Mouse (Mus musculus): ENCODE measurements around the gene Med13l. TPM values are rescaled to one million over a fixed set of nuclear protein-coding genes. Genes with fewer than 3 reads are reported as not detected.

Med13l gene
- polyA plus RNA-seq, 1 experiment from 2014 or later = 5.9 TPM

DNA sequence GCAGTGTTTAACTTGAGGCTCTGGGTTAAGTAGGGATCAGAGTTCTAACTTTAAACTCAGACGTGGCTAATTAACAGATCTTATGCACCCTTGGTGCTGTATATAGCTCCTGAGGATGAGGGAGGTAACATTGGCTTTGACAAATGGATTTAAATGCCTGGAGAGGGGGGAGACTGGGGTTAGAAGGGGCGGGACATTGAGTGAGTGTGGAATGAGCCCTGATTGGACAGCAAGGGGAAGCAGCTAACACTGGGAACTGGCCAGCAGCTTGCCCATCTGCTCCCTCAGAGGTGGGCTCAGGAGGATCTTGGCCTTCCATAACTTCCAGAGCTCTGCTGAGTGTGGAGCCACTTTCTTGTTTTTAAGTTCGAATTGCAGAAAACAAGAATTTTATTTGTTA lies 171.7 kb downstream of the Med13l start:
- ATAC-seq = no peak
- H3K36me3 ChIP-seq (replicated peaks; ENCODE audit: insufficient read depth, low read length) = peaks cover 88% of the 10 kb centered on the region
- 83% methylated on average over 3 of the region's 3 CpGs for WGBS (ENCODE audit: insufficient replicate concordance)

GRCm38 (mm10) chr5:118732651-118733050 lies 172.2 kb downstream of the Med13l start:
- H3K9ac ChIP-seq (replicated peaks) = no peak overlapping the region
- no peak for TF ChIP-seq CTCF (IDR thresholded peaks at IDR 0.05; ENCODE audit: low read depth)
- TF ChIP-seq EP300 (IDR thresholded peaks at IDR 0.05; ENCODE audit: low read depth) = no peak
- 90% methylated on average over 8 of the region's 8 CpGs for WGBS (ENCODE audit: insufficient replicate concordance)
- no peaks in the 10 kb centered on the region for H3K27me3 ChIP-seq (ENCODE audit: insufficient read depth, low read length)
- no peaks in the 10 kb centered on the region for H3K4me1 ChIP-seq (ENCODE audit: insufficient read depth)
- no peak overlapping the region for H3K27ac ChIP-seq (ENCODE audit: low read depth)
- no peak overlapping the region for H3K4me2 ChIP-seq (ENCODE audit: low read depth, low read length)
- no peak for DNase-seq
- no peaks in the 10 kb centered on the region for H3K9me3 ChIP-seq (ENCODE audit: low read length)
- no peak overlapping the region for H3K4me3 ChIP-seq (ENCODE audit: low read depth, low read length)
- no peak for ATAC-seq
- peaks cover 84% of the 10 kb centered on the region for H3K36me3 ChIP-seq (replicated peaks; ENCODE audit: insufficient read depth, low read length)

More for the DNA sequence above, 171.7 kb downstream of the Med13l start:
- H3K27ac ChIP-seq (ENCODE audit: low read depth) = no peak overlapping the region
- no peaks in the 10 kb centered on the region for H3K9me3 ChIP-seq (ENCODE audit: low read length)
- H3K4me1 ChIP-seq (ENCODE audit: insufficient read depth) = no peaks in the 10 kb centered on the region
- no peak for DNase-seq
- H3K4me2 ChIP-seq (ENCODE audit: low read depth, low read length) = no peak overlapping the region
- H3K27me3 ChIP-seq (ENCODE audit: insufficient read depth, low read length) = no peaks in the 10 kb centered on the region
- H3K4me3 ChIP-seq (ENCODE audit: low read depth, low read length) = no peak overlapping the region
- no peak overlapping the region for H3K9ac ChIP-seq (replicated peaks)
- TF ChIP-seq CTCF (IDR thresholded peaks at IDR 0.05; ENCODE audit: low read depth) (no peak), EP300 (IDR thresholded peaks at IDR 0.05; ENCODE audit: low read depth) (no peak)

DNA sequence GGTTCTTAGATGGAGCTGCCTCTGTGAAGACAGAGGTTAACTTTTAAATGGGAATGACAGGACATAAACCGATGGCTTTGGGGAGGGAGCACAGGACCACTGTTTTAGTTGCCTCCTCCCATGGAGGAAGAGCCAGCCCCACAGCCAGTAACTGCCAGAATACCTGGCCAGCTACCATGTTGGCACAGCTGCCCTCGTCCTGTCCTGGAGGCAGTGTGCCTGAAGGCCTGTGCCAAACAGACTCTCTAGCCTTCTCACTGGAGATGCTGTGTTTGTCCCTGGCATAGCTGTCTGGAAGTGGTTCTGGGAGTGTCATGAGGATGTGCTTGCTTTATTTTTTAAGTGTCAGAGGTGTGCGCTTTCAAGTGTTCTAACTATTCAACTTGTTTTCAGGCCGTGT lies 173.1 kb downstream of the Med13l start:
- no peaks in the 10 kb centered on the region for H3K4me1 ChIP-seq (ENCODE audit: insufficient read depth)
- 98% methylated on average over 4 of the region's 4 CpGs for WGBS (ENCODE audit: insufficient replicate concordance)

DNA sequence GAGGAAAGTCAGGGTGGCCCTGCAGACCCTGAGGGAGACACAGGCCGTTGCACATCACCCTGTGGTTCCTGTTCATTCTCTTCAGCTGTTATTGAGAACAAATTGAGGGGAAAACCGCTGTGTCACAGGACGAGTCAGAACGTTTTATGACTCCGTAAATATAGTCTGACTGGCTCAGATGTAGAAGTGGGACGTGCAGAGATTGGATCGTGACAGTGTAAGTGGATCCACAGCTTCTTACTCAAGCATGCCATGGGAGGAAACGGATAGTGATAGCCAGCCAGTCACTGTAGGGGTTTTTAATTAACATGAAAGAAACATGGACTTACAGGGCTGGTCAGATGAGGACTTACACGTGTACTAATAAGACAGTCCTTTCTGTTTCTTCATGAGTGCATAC lies 174.0 kb downstream of the Med13l start:
- H3K9ac ChIP-seq (replicated peaks) = no peak overlapping the region
- no peak overlapping the region for H3K4me3 ChIP-seq (ENCODE audit: low read depth, low read length)
- DNase-seq = no peak
- no peak overlapping the region for H3K27ac ChIP-seq (ENCODE audit: low read depth)
- H3K4me1 ChIP-seq (ENCODE audit: insufficient read depth) = no peaks in the 10 kb centered on the region
- no peak overlapping the region for H3K4me2 ChIP-seq (ENCODE audit: low read depth, low read length)
- no peaks in the 10 kb centered on the region for H3K9me3 ChIP-seq (ENCODE audit: low read length)
- no peak for ATAC-seq
- TF ChIP-seq CTCF (IDR thresholded peaks at IDR 0.05; ENCODE audit: low read depth) (no peak), EP300 (IDR thresholded peaks at IDR 0.05; ENCODE audit: low read depth) (no peak)
- H3K36me3 ChIP-seq (replicated peaks; ENCODE audit: insufficient read depth, low read length) = peaks cover 84% of the 10 kb centered on the region
- no peaks in the 10 kb centered on the region for H3K27me3 ChIP-seq (ENCODE audit: insufficient read depth, low read length)
- WGBS (ENCODE audit: insufficient replicate concordance) = 82% methylated on average over 9 of the region's 9 CpGs

More for the DNA sequence above, 173.1 kb downstream of the Med13l start:
- DNase-seq (no peak), ATAC-seq (no peak)
- H3K36me3 ChIP-seq (replicated peaks; ENCODE audit: insufficient read depth, low read length) = peaks cover 84% of the 10 kb centered on the region
- H3K27ac ChIP-seq (ENCODE audit: low read depth) = no peak overlapping the region
- no peak overlapping the region for H3K4me3 ChIP-seq (ENCODE audit: low read depth, low read length)
- TF ChIP-seq EP300 (IDR thresholded peaks at IDR 0.05; ENCODE audit: low read depth) = no peak
- no peaks in the 10 kb centered on the region for H3K9me3 ChIP-seq (ENCODE audit: low read length)
- H3K4me2 ChIP-seq (ENCODE audit: low read depth, low read length) = no peak overlapping the region
- H3K9ac ChIP-seq (replicated peaks) = no peak overlapping the region
- H3K27me3 ChIP-seq (ENCODE audit: insufficient read depth, low read length) = no peaks in the 10 kb centered on the region

DNA sequence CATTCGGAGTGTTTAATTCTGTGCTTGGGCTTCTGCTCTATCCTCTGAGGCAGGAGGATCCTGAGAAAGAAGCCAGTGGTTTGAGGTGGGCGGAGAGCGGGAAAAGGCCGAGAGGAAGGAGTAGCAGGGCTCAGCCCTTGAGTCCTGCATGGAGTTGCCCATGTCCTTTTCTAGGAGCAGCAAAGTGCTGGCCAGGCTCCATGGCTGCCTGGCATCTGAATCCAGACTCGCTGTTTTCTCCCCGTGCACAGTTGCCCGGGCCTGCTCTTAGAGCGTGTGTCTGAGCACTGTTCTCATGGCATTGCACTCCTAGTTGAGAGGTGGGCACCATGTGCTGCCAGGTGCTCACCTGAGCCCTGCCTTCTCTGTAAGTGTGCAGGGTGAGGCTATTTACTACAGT lies 175.3 kb downstream of the Med13l start:
- no peak for DNase-seq
- no peak overlapping the region for H3K4me2 ChIP-seq (ENCODE audit: low read depth, low read length)
- H3K9me3 ChIP-seq (ENCODE audit: low read length) = no peaks in the 10 kb centered on the region; the same call in 1 of the 2 replicates
- no peak for ATAC-seq
- no peaks in the 10 kb centered on the region for H3K27me3 ChIP-seq (ENCODE audit: insufficient read depth, low read length)
- no peak overlapping the region for H3K27ac ChIP-seq (ENCODE audit: low read depth)
- H3K9ac ChIP-seq (replicated peaks) = no peak overlapping the region
- peaks cover 83% of the 10 kb centered on the region for H3K36me3 ChIP-seq (replicated peaks; ENCODE audit: insufficient read depth, low read length)
- no peak overlapping the region for H3K4me3 ChIP-seq (ENCODE audit: low read depth, low read length)
- TF ChIP-seq EP300 (IDR thresholded peaks at IDR 0.05; ENCODE audit: low read depth) (no peak), CTCF (IDR thresholded peaks at IDR 0.05; ENCODE audit: low read depth) (no peak)
- 94% methylated on average over 8 of the region's 8 CpGs for WGBS (ENCODE audit: insufficient replicate concordance)
- no peaks in the 10 kb centered on the region for H3K4me1 ChIP-seq (ENCODE audit: insufficient read depth)

DNA sequence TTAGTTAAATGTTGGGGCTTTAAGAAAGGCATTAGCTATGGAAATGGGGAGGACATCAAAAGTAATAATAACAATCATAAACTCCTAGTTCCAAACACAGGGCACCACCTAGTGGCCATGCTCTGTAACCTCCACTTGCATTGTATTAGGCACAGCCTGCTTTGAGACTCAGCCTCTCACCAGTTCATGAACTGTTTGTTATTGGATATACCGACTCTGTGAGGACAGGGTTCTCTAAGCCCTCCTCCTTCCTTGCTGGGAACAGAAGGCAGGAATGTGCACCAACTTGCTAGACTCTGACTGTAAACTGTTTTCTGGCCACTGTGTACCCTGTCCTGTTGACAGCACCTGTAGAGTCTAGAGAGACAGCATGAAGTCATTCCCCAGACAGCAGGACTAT lies 177.1 kb downstream of the Med13l start:
- H3K4me1 ChIP-seq (ENCODE audit: insufficient read depth) = no peaks in the 10 kb centered on the region
- no peak overlapping the region for H3K4me2 ChIP-seq (ENCODE audit: low read depth, low read length)
- H3K9ac ChIP-seq (replicated peaks) = no peak overlapping the region
- H3K27ac ChIP-seq (ENCODE audit: low read depth) = no peak overlapping the region
- TF ChIP-seq CTCF (IDR thresholded peaks at IDR 0.05; ENCODE audit: low read depth) (peak; percentile 82), EP300 (IDR thresholded peaks at IDR 0.05; ENCODE audit: low read depth) (no peak)
- no peaks in the 10 kb centered on the region for H3K27me3 ChIP-seq (ENCODE audit: insufficient read depth, low read length)
- H3K9me3 ChIP-seq (ENCODE audit: low read length) = no peaks in the 10 kb centered on the region; the same call in 1 of the 2 replicates
- peaks cover 82% of the 10 kb centered on the region for H3K36me3 ChIP-seq (replicated peaks; ENCODE audit: insufficient read depth, low read length)
- ATAC-seq (peak; percentile 75), DNase-seq (peak; percentile 65)
- no peak overlapping the region for H3K4me3 ChIP-seq (ENCODE audit: low read depth, low read length)
- 46% methylated on average over 1 of the region's 1 CpGs for WGBS (ENCODE audit: insufficient replicate concordance)

- Histone ChIP-seq H3K36me3 (replicated peaks; ENCODE audit: insufficient read depth, low read length) (peaks cover 88% of the 10 kb centered on the region), H3K4me3 (ENCODE audit: low read depth, low read length) (no peak overlapping the region)
- no peak for ATAC-seq
These were observed 182.6 kb downstream of the Med13l start for GRCm38 (mm10) chr5:118743067-118743466.

More at GRCm38 (mm10) chr5:118743067-118743466, 182.6 kb downstream of the Med13l start:
- TF ChIP-seq EP300 (IDR thresholded peaks at IDR 0.05; ENCODE audit: low read depth) (no peak), CTCF (IDR thresholded peaks at IDR 0.05; ENCODE audit: low read depth) (no peak)
- Histone ChIP-seq H3K9me3 (ENCODE audit: low read length) (no peaks in the 10 kb centered on the region; the same call in 1 of the 2 replicates), H3K9ac (replicated peaks) (no peak overlapping the region), H3K4me1 (ENCODE audit: insufficient read depth) (no peaks in the 10 kb centered on the region), H3K4me2 (ENCODE audit: low read depth, low read length) (no peak overlapping the region), H3K27ac (ENCODE audit: low read depth) (no peak overlapping the region), H3K27me3 (ENCODE audit: insufficient read depth, low read length) (no peaks in the 10 kb centered on the region)
- WGBS (ENCODE audit: insufficient replicate concordance) = 83% methylated on average over 2 of the region's 2 CpGs
- DNase-seq = no peak
